Mouse (Mus musculus): ENCODE results near the gene Mettl1.

DNA sequence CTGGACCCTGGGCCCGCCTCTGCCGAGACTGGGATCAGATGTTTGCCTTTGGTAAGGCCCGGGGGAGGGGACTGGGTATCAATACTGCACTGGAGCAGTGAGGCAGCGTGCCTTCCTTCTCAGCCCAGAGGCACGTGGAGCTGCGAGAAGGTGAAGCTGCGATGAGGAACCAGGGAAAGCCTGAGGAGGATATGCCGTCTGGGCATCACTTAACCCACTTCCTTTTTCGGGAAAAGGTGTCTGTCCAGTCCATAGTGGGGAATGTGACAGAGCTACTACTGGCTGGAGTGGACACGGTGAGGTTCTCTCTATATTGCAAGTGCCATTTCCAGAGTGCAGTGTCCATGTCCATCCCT lies 8.9 kb downstream of the Mettl1 start:
- no peak for TF ChIP-seq CTCF (IDR thresholded peaks at IDR 0.05; ENCODE audit: control insufficient read depth, insufficient read depth, insufficient read length)
- TF ChIP-seq MYOG (IDR thresholded peaks at IDR 0.05; ENCODE audit: control insufficient read depth, extremely low read depth, insufficient read length), result no peak
